Comparison of ENCODE assay signal across 21 mouse cellular contexts in the genomic region with DNA sequence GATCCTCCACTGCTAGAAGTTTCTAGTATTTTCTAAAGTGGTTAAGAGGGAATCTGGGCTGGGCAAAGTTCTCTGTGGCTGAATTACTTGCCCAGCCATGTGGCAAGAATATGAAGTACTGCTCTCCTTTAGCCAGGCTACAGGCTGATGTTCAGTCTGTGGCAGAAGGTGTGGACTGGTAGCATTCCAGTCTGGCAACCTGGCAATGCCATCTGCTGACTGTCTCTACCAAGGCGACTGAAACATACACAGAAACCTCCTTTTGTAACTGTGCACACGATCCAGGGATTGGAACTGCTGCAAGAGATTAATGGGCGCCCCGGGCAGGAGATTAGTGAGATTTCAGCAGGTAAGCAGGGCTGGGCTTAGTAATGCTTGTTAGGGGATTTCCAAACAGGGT.
DNase-seq lines count a peak whose midpoint lies in the region; ATAC-seq lines count a peak whose summit lies in the region.
"Had no signal": no experiment of that assay in that cellular context is flagged by ENCODE, and none has a peak within 500 bp of the region (broad histone marks: within the 10 kb centered on the region; RNA-seq: fewer than 3 reads in every experiment).

No protein-coding gene starts in this region.

- no peak for ATAC-seq in cerebellum, adult (ENCODE audit: insufficient number of reproducible peaks, low FRiP score, low TSS enrichment)
- ATAC-seq: forebrain, embryonic 14.5 days; hindbrain, embryonic 16.5 days; lung, postnatal 0 days had no signal

- peak; percentile 67 to 71 for DNase-seq in cerebellum, postnatal 10 days
- peak; percentile 75 for DNase-seq in heart, adult 11 months
- DNase-seq in heart, adult 9 months (ENCODE audit: low spot score in 2 of 2): no peak
- peak; percentile 3 for DNase-seq in retina, postnatal 1 day
- no peak for DNase-seq in retina, embryonic 14.5 days (ENCODE audit: low spot score)
- DNase-seq in adrenal gland, postnatal 25 days: no peak
- no peak for DNase-seq in gastrocnemius, postnatal 10 days
- DNase-seq: adrenal gland, postnatal 14 days; gastrocnemius, postnatal 25 days; heart, postnatal 14 days; kidney, postnatal 36 days; left cerebral cortex, postnatal 4 days; liver, embryonic 13.5 days; lung, postnatal 4 days; right cerebral cortex, adult 18-20 months; spleen, adult 18-20 months; thymus, postnatal 14 days had no signal

Comparison
In these comparisons a context has a peak if more than half of its experiments do, and no peak if none do; other contexts are left out.
1. DNase-seq: peak in cerebellum, postnatal 10 days (2 of 2), heart, adult 11 months (single experiment) and retina, postnatal 1 day (single experiment); none in heart, adult 9 months (0 of 2), retina, embryonic 14.5 days (single experiment), adrenal gland, postnatal 25 days (single experiment) and gastrocnemius, postnatal 10 days (single experiment).